Mouse (Mus musculus) CH12.LX (cell line): ENCODE data around the gene Mgat5.

Experiments
- ELF1 ChIP-seq: IDR thresholded peaks from 2 replicates; pipeline ENCODE4 v1.6.1; 2014; ENCODE audit warnings: low read depth, mild to moderate bottlenecking, inconsistent platforms, low read length, improper control_type of control experiment
- EP300 ChIP-seq: IDR thresholded peaks from 2 replicates; pipeline ENCODE4 v1.6.1; 2011; ENCODE audit warnings: low read length, improper control_type of control experiment
- GABPA ChIP-seq: IDR thresholded peaks from 2 replicates; pipeline ENCODE4 v1.6.1; 2012; ENCODE audit warnings: low read depth, low read length, improper control_type of control experiment, inconsistent platforms; ENCODE audit not compliant: insufficient replicate concordance
- MAFK ChIP-seq: IDR thresholded peaks from 2 replicates; pipeline ENCODE4 v1.6.1; 2011; ENCODE audit warnings: low read length, improper control_type of control experiment; ENCODE audit not compliant: insufficient replicate concordance
- MYC ChIP-seq: IDR thresholded peaks from 2 replicates; pipeline ENCODE4 v1.6.1; 2011; ENCODE audit warnings: low read depth, mild to moderate bottlenecking, improper control_type of control experiment, low read length
- POLR2A ChIP-seq: IDR thresholded peaks from 2 replicates; pipeline ENCODE4 v1.6.1; 2011; ENCODE audit warnings: low read depth, mild to moderate bottlenecking, improper control_type of control experiment, low read length
- UBTF ChIP-seq: IDR thresholded peaks from 2 replicates; pipeline ENCODE4 v1.6.1; 2012; ENCODE audit warnings: low read depth, mild to moderate bottlenecking, inconsistent platforms, low read length, improper control_type of control experiment, moderate library complexity

DNA sequence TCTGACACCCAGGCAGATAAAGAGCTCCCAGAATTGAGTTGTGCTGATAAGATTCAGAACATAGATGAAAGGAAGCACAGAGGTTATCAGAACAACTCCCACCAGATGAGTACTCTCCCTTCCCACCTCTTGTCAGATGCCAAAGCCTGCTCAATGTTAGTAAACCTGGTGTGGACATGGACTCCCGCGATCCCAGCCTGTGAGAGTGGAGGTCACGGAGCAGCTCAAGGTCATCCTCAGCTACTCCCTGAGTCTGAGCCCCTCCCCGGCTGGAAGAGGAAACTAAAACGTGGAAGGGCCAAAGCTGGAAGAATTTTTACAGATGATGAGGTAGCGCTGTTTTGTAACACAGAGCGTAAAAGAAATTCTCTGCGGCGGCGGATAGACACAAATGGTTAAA, 116.1 kb downstream of the Mgat5 start:
- TF ChIP-seq MAFK (no peak), GABPA (no peak), UBTF (no peak), ELF1 (no peak), EP300 (no peak), MYC (no peak), POLR2A (no peak)
